Mouse (Mus musculus) small intestine, adult 2 months (tissue): ENCODE data around the gene Hoxd13.

Experiments used
- CTCF ChIP-seq: fragments of 200-500 bp; IDR thresholded peaks from 2 replicates; pipeline ENCODE4 v1.5.1; 2012; ENCODE audit warnings: low read depth, mild to moderate bottlenecking, control low read depth, inconsistent platforms, low read length, moderate library complexity, mixed read lengths; ENCODE audit not compliant: insufficient replicate concordance, insufficient read length; ENCODE audit errors: extremely low read depth
- POLR2A ChIP-seq: fragments of 200-500 bp; IDR thresholded peaks from 2 replicates; pipeline ENCODE4 v1.6.1; 2012; ENCODE audit warnings: low read depth, mild to moderate bottlenecking, control low read depth, inconsistent platforms, low read length, moderate library complexity

- TF ChIP-seq CTCF (no peak), POLR2A (no peak)
Observed at GRCm38 (mm10) chr2:74696442-74697335, 28.6 kb downstream of the Hoxd13 start.
